Mouse (Mus musculus) urinary bladder, adult 2 months (tissue): ENCODE results near the gene Pde7b. TPM values are rescaled to one million over a fixed set of nuclear protein-coding genes. Genes with fewer than 3 reads are reported as not detected.
"Not testable (repeated sequence)": the region's sequence is repeated elsewhere in the genome, so short reads cannot be mapped to it uniquely, and the experiment has no call there.

Source experiments
- DNase-seq: peaks from one replicate; pipeline ENCODE4 v3.0.0; 2022; ENCODE audit warnings: low spot score
- polyA plus RNA-seq: library from polyadenylated mRNA; depleted of rRNA; stranded (reverse); fragments of >200 nt; gene quantifications from 2 replicates; pipeline ENCODE4 v1.2.3, GENCODE M21; 2012

Gene Pde7b
- polyA plus RNA-seq, 1 experiment, result 10.1 TPM

DNA sequence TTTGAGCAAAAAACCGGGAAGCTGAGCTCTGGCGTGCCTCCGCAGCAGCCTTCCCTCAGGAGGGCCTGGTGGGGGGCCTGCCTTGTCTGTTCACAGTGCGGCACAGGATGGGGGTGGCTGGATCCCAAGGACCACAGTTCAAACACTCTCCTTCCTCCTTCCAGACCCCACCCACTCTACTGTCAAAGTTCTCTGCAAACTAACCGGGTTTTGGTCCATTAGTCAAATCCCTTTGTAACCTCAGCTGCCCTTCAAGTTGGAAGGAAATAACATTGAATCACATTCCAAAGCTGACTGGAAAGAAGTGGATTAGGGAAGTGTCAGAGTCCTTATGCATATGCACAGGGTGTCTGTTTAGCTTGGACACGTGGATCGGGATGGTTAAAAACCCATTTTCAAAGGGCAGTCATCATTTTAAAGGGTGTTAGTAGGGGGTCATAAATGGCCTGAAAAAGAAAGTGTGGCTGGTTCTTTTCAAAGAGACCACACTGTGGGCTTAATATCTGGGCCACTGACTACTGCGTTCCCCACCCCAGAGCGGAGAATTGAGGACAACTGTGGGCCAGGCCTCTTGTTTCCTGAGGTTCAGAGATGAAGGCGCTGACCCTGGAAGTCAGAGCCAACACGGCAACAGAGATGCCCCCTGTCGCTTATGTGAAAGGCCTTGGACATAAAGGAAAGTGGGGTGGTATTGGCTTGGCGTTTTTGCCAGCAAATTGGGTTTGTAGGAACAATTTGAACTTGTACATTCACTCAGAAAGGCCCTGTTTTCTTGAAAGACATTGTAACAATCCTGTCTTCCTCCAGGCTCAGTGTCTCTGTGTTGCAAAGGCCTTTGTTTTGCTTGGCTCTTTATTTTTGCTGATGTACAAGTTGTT lies 175.8 kb downstream of the Pde7b start:
- no peak for DNase-seq

DNA sequence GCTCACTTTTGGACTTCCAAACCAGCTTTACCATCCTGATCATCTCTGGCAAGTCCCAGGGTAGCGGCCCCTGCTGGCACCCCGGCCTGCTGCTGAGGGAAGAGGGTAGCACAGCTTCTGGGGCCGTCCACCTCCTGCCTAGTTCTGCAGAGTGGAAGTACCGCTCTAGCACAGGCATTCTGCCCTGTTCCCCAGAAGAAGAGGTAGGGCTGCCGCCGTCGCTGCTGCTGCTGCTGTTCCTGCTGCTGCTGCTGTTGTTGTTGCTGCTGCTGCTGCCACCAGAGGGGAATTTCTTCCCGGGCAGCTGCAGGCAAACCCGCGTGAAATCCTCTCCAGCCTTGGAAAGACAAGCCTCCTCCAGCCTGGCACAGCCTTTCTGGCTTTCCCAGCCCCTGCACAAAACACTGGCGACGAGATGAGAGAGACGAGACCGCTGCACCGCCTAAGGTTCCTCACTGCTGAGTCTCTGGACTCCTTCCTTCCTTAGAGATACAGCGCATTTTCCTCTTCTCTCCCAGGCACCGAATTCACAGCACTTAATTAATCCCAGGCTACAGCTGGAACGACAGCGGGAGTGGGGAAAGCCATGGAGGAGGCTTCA lies 176.8 kb downstream of the Pde7b start:
- peak; percentile 34 for DNase-seq

DNA sequence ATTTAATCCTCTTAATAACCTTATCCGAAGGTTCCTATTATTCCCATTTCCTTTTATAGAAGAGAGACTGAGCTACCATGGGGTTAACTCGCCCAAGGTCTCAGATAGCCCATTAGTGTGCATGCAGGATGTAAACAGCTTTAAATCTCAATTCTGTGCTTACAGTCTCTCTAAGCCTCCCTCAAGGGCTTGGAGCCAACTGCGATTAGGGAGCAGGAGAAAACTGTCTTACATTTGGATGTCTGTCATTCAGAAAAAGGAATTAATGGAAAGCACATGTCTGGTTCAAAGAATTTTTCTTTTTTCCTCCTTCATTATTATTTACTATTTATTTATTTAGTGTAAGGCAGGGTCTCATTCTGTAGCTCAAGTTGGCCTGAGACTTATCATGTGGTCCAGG lies 181.8 kb downstream of the Pde7b start:
- no peak for DNase-seq

DNA sequence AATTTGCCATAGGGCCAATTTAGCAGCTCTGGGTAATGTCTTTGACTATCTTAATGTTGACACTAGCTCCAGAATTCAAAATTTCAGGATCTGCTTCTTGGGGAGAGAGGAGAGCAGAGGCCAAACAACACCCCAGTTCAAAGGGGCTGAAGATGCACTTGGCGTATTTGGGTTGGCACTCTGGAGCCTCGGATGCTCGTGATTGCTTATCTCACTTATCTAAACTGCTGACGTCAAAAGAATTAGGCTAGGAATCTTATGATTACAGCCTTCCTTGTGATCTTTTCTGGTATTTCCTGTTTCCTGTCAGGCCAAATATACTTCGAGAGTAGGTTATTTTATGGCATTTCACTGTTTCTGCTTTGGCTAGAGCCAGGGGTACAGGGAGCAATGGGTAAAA lies 191.1 kb downstream of the Pde7b start:
- no peak for DNase-seq

DNA sequence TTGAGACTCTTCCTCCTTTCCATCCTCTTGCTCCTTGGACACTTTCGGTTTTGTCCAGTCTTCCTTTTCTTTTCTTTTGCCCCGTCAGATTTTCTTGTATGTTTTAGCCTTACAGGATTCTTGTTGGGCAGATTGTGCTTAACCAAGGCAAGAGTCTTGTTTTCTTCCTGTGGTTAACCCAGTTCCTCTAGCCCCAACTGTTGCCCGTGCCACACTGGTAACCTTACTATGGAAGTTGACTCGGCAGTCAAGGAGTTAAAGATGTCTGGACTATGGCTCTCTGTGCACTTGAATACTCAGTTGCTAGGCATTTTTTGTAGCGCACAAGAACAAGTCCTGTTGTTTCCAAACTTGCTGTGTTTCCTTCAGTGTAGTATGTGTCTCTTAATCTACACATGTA lies 193.0 kb downstream of the Pde7b start:
- DNase-seq, result no peak

DNA sequence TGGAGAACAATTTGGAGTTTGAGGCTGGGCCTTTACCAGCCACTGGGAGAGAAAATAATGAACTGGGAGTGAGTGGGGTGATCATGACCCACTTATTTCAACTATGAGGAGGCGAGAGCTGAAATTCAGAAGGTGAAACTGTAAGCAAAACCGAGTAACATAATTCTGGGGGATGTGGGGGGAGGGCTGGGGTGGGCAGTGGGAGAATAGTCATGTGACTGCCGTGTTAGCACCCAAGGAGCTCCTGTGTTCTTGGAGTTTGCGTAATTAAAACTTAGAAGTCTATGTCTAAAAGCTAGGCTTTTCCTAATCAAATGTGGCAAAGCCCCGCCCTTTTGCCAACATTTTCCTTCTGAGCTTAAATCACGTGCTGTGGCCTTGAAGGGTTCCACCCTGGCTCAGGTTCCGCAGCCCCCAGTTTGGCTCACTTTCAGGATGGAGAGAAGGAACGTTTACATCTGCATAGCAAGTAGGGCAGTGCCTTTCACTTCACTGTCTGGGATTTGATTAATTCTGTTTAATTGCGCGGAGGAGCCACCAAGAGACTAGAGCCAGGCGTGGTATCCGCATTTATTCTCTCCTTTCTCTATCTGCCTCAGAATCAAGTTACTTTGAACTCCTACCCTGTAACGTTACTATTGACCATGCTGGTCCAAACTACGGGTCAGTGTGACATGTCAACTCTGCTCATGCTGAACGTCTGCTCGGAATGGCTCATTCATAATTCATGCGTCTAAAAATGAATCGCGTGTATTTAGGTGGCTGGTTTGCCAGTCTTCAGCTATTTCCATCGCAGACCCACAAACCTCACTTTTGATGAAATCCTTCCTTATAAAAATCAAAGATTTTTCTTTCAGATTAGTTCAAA lies 196.1 kb downstream of the Pde7b start:
- no peak for DNase-seq

DNA sequence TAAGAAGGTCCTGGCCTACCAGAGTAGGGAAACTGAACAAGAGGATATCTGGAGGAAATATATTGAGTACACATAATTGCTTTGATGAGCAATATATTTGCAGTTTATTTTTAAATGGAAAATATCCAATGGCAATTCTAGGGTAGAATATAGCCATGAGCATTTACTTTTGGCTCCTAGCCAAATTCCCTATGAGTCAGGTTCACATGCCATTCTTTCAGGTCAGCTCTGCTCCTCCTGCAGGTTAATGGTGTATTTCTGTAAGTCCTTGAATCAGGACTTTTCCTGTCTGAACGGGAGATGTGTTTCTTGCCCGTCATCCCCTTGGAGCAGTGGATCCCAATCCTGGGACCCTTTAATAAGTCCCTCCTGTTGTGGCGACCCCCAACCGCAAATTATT lies 197.1 kb downstream of the Pde7b start:
- no peak for DNase-seq

DNA sequence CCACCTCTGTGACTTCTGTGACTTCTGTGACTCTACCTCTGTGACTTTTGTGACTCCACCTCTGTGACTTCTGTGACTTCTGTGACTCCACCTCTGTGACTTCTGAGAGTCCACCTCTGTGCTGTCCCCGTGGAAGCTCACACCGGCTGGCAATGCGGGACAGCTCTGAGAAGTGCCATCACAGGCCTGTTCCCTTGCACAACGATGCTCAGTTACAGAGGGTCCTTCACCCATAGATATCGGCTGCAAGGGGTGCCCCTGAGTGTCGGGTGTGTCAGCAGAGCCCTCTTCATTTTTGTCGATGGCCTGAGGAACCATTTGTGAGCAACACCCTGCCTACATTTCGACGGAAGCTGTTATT lies 206.4 kb downstream of the Pde7b start:
- no peak for DNase-seq

DNA sequence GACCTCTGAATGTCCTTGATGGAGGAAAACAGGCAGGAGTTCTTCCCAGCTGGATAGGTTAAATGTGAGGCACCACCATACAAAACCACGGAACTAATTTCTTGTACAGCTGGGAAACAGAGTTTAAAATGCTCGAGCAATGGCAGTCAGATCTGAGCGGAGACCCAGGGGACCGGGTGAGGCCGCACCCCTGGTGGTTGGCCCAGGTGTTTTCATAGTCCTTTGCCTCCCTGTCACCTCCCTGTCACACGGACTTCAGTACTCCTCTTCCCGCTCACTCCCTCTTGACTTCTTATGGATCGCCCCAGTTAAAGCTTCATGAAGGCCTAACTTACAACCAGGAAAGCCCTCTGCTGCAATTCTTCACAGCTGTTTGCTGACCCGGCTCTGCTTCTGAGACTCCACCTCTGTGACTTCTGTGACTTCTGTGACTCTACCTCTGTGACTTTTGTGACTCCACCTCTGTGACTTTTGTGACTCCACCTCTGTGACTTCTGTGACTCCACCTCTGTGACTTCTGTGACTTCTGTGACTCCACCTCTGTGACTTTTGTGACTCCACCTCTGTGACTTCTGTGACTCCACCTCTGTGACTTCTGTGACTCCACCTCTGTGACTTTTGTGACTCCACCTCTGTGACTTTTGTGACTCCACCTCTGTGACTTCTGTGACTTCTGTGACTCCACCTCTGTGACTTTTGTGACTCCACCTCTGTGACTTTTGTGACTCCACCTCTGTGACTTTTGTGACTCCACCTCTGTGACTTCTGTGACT lies 206.9 kb downstream of the Pde7b start:
- not testable (repeated sequence) for DNase-seq

DNA sequence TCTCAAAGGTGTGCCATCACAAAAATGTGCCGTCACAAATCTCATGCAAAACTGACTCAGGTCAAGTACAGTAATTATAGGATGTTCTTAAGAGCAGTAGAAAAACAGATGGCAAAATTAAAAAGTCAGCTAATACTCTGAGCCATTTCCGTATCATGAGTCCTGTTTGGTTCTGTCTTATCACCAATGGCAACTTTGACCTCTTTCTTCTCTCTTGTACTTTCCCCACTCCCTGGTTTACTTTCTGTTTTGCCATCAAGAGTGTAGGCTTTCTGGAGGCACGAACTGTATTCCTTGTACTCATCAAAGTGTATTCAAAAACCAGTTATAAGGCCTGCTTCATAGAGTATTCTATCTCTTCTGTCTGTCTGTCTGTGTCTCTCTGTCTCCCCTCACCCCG lies 211.0 kb downstream of the Pde7b start:
- DNase-seq, result no peak

DNA sequence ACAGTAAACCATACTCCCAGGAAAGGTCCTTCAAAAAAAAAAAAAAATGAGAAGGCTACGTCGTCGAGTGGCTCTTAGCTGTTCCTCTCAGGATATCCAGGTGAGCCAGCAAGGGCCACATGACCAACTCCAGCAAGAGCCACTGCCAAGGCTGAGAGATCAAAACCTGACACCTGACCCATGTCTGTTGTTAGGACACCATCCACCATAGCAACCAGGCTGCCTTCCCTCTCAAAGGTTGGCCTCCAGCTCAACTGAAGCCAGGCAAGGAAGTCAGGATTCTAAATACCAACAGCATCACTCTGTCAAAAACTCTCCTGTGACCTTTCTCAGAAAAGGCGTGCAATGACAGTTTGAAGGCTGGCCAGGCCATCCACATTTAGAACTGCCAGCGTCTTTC lies 211.4 kb downstream of the Pde7b start:
- DNase-seq, result no peak

DNA sequence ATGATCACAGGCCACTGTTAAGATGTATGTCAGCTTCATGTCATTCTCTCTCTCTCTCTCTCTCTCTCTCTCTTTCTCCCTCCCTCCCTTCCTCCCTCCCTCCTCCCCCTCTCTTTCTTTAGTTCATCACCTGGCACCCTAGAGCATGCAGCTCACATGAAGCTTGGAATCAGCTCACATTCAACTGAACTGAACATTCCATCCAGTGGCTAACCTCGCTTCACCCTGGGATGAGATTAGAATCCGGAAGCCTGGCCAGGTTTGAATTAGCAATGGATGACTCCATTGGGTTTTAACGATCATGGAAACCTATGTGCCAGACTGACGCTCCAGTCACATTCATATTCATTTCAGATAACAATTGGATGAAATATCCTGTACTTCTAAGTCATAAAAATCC lies 215.1 kb downstream of the Pde7b start:
- DNase-seq, result no peak

DNA sequence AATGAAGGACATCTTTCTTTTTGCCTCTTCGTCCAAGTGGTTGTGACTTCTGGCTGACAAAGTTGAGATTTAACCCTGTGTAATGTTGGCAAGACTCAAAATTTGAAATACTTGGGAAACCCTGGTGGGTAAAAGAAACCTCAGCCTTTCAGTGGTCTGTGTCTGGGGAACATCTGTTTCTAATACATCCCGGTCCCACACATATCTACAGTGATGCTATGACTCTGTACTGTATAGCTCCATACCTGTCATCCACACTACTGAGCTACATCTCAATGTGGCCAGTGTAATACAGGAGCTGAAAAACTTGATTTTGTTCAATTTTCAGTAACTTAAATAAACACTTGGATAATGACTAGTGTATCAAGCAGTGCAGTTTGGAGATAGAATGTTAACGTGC lies 216.4 kb downstream of the Pde7b start:
- DNase-seq, result no peak

DNA sequence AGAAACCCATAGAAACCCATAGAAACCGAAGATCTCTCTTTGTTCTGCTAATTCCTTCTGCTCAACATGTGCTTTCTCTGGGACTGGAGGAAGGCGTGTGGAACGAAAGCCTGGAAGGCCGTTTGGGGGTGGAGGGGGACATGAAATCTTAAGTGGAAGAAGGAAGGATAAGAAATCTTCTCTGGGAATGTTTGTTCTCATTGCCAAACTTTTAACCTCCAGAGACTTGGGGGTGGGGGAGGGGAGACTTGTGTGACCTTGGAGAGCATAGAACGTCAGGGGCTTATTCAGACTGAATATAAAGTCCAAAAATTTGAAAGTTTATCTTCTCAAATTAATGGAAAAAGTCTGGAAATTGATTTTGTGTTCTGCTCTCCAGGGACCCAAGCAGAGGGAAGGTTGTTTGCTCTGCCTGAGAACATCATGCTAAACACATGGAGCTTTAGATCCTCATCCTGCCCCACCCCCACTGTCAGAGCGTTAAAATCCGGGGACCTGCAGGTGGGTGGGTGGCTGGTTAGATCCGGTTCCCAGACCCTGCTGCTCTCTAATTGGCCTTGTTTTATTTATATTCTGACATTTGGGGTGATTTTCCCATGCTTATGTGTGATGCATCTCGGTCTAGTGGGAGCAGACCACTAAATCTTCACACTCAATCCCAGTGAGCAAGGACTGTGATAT lies 217.0 kb downstream of the Pde7b start:
- no peak for DNase-seq

DNA sequence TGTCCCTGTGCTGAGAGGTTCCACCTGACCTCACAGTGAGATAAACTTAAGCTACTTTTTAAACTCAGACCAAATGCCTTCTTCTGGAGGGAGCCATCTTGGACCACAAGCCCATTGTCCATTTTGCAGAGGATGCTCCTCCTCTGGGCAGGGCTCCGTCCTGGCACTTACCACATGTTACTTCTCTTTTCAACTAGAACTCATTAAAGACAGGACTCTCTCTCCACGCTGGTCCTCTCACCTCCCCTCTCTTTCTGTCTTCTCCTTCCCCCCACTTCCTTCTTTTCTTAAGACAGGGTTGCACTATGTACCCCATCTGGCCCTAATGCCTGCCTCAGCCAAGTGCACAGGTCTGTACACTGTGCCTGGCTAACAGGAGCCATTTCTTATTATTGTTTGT lies 217.8 kb downstream of the Pde7b start:
- no peak for DNase-seq

DNA sequence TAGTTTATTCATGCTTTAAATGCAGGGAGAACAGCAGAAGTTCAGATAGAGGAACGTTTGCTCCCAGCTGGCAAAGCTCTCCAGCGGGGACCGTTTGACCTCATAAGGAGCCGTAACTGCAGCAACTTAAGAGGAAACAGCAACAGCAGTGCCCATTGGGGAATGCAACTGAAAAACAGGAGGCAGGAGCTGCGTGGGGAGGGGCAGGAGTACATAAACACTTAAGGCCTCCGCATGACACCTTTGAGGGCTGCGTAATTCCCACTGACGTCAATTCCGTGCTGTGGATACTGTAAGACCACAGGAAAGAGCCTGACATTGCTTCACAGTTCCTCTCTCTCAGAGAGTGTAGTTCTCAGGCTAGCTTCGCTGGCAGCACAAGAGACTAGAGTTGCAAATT lies 219.4 kb downstream of the Pde7b start:
- no peak for DNase-seq

DNA sequence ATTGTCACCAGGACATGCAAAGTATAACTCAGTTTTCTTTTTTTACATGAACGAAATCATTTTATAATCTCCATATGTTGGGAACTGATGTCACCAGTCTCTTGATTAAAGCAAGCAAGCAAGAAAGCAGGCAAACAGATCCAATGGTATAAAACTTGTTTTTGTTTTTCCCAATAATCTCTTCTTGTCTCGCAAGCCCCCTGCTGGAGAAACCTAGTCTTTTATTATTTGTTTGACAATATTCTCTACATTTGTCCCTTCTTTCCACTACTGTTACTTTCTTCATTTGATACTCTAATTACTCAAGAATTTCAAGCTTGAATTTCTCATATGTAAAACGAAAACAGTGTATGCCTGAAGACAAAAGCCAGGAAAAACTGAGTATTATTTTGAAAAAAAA lies 220.1 kb downstream of the Pde7b start:
- DNase-seq, result no peak

DNA sequence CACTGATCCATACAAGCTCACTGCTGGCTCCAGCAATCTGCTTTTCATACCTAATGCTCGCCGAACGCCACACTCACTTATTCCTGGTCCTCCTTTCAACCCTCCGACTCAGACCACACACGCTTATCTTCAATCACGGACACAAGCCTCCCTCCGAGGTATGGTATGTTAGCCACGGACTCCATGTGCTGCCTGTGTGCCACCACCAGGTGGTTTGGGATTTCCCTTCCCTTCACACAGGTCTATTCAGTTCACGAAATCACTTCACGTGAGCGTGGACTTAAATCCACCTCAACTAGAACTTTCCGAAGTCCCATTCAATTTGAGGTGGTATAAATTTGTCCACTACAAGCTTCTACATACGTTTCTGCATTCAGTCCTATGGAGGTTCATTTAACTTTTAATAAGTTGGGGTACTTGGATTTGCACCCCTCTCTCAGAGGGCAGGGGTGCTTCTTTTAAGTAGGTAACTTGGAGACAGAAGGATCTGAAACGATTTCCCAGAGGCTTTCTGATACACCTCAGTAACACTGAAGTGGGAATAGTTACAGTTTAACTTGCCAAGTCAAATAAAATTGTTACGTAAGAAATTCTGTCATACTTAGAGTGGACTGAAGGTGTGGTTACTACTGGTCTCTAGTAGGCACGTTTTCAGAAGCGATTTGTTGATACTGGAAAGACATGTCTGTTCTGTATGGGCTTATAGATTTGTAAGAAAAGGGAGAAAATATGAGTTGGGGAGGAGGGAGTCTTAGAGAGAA lies 221.4 kb downstream of the Pde7b start:
- no peak for DNase-seq

DNA sequence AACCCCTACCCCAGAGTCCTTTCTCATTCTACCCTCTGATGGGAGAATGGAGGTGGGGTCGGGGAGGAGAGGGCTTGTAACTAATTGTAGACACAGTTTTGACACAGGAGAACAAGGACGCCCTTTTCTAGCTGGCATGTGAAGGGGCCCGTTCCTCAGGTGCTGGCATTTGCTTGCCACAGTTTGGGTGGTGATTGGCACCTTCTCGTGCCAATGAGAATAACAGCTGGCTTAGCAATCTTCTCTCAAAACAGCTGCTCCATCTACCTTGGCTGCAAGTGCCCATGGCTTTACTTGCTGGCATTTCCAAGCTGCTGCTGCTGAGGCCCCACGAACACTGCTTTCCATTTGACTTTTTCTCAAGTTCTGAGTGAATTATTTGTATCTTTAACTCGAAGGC lies 223.7 kb downstream of the Pde7b start:
- DNase-seq, result no peak

DNA sequence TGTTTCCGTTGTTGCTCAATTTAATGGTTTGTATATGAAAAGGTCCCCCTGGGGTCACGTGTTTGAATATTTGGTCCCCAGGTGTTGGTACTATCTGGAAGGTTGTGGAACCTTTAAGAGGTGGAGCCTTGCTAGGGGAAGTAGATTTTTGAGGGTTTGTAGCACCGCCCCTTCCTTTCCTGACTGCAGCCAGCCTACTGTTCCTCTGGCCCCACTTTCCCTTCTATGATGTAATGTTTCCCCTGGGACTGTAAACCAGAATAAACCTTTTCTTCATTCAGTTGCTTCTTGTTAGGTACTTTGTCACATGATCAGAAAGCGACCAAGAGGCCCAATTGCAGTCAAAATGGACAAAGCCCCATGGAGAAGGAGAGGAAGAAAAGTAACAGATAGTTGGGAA lies 229.8 kb downstream of the Pde7b start:
- DNase-seq, result no peak
